In genomic region chr19:23373287-23373686, GRCm38 (mm10) we compare ENCODE assay signal across 8 mouse cellular contexts.
DNase-seq lines count a peak whose midpoint lies in the region; ATAC-seq lines count a peak whose summit lies in the region.

No protein-coding gene starts in this region.

- DNase-seq in A20 (ENCODE audit: low read depth, low spot score): peak; percentile 46
- DNase-seq in T-cell, adult 2 months (ENCODE audit: low spot score): peak; percentile 24
- DNase-seq in embryo, embryonic 10.5 days (ENCODE audit: low spot score): peak; percentile 82
- peak; percentile 59 to 76 for DNase-seq in kidney, postnatal 25 days
- peak; percentile 34 to 39 for DNase-seq in lung, adult 18-20 months
- peak; percentile 65 for DNase-seq in ovary, postnatal 14 days (ENCODE audit: low spot score)
- peak; percentile 30 to 46 for DNase-seq in thymus, postnatal 36 days

- ATAC-seq in granulocyte monocyte progenitor cell, adult 5-6 weeks (replicated peaks; ENCODE audit: poor library complexity, severe bottlenecking): peak; percentile 52

Comparison
In these comparisons a context has a peak if more than half of its experiments do, and no peak if none do; other contexts are left out.
1. Peak in every context shown above with its lines: DNase-seq and ATAC-seq.
2. DNase-seq: peak in every context shown above with its lines; median percentile 82 in embryo, embryonic 10.5 days; 68 in kidney, postnatal 25 days; 65 in ovary, postnatal 14 days; 46 in A20; 38 in thymus, postnatal 36 days; 36 in lung, adult 18-20 months; 24 in T-cell, adult 2 months.